Mouse (Mus musculus) lung, embryonic 16.5 days (tissue): ENCODE measurements around the gene Man2a1. TPM values are rescaled to one million over a fixed set of nuclear protein-coding genes. Genes with fewer than 3 reads are reported as not detected.

Source experiments
- ATAC-seq: fragments of 200-750 bp; cut with Nextera tagmentation; 2 replicates; pipeline ENCODE4 v1.8.0; 2017; ENCODE audit warnings: low read depth, mild to moderate bottlenecking, moderate library complexity
- H3K27ac ChIP-seq: fragments of 300-500 bp; sonication (generic); 2 replicates; pipeline ENCODE4 v1.5.1; 2014; ENCODE audit warnings: mild to moderate bottlenecking, control low read depth, low read length
- H3K27me3 ChIP-seq: fragments of 300-500 bp; sonication (generic); 2 replicates; pipeline ENCODE4 v1.6.1; 2014; ENCODE audit warnings: low read depth, low read length, mixed read lengths; ENCODE audit not compliant: control insufficient read depth, insufficient read depth
- H3K36me3 ChIP-seq: fragments of 300-500 bp; sonication (generic); 2 replicates; pipeline ENCODE4 v1.6.1; 2014; ENCODE audit warnings: low read length; ENCODE audit not compliant: control insufficient read depth, insufficient read depth
- H3K4me1 ChIP-seq: fragments of 300-500 bp; sonication (generic); replicated peaks from 2 replicates; pipeline ENCODE4 v1.6.1; 2014; ENCODE audit warnings: low read length, mixed read lengths; ENCODE audit not compliant: control insufficient read depth, insufficient read depth
- H3K4me2 ChIP-seq: fragments of 300-500 bp; sonication (generic); 2 replicates; pipeline ENCODE4 v1.6.1; 2014; ENCODE audit warnings: low read depth, low read length, control low read depth
- H3K4me3 ChIP-seq: fragments of 300-500 bp; sonication (generic); 2 replicates; pipeline ENCODE4 v1.5.1; 2014; ENCODE audit warnings: mild to moderate bottlenecking, low read length, control low read depth
- H3K9ac ChIP-seq: fragments of 300-500 bp; sonication (generic); 2 replicates; pipeline ENCODE4 v1.6.1; 2014; ENCODE audit warnings: low read length, control low read depth
- H3K9me3 ChIP-seq: fragments of 300-500 bp; sonication (generic); 2 replicates; pipeline ENCODE4 v1.6.1; 2016; ENCODE audit warnings: low read length; ENCODE audit not compliant: control insufficient read depth
- WGBS: fragments of 180-500 bp; shearing (Covaris S2); extraction: QIAGEN DNeasy Blood & Tissue Kit; methylation state at CpG from one replicate; pipeline ENCODE4 v1.1.7; 2014; 5-methylcytosine and 5-hydroxymethylcytosine counted together
- polyA plus RNA-seq: library from polyadenylated mRNA; unstranded; fragments of >200 nt; fragmentation: Nextera tagmentation; extraction: Ambion mirVana; gene quantifications from 2 replicates; pipeline ENCODE4 v1.2.1, GENCODE M21; 2015

Man2a1 gene
- polyA plus RNA-seq, 1 experiment from 2014 or later, result 8.8 TPM

DNA sequence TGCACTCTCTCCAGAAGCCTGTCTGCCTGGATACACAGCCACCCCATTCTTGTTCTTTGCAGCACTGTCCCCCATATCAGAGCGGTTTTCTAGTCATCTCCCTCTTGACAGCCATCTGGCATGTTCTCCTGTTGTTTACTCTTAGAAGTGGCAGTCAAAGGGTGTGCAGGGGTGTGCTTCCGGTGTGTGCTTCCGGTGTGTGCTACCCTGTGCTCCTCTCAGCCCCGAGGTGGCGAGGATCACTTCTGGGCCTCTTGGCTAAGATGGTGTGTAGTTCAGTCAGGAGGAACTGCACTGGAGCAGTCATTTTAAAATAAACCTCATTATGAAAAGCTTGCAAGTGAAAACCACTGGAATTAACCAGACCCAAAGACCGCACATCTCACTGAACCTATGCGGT, 125.5 kb downstream of the Man2a1 start:
- H3K9ac ChIP-seq, result no peak overlapping the region
- WGBS, result 53% methylated on average over 7 of the region's 7 CpGs
- H3K4me2 ChIP-seq, result no peak overlapping the region
- H3K36me3 ChIP-seq, result 0 out of 2 replicates have a peak, but pooled peaks cover 2% of the 10 kb centered on the region
- no peak overlapping the region for H3K4me3 ChIP-seq
- no peak overlapping the region for H3K27ac ChIP-seq
- H3K9me3 ChIP-seq, result no peaks in the 10 kb centered on the region
- no peaks in the 10 kb centered on the region; the same call in none of the 2 replicates for H3K4me1 ChIP-seq
- no peaks in the 10 kb centered on the region for H3K27me3 ChIP-seq
- no peak for ATAC-seq

DNA sequence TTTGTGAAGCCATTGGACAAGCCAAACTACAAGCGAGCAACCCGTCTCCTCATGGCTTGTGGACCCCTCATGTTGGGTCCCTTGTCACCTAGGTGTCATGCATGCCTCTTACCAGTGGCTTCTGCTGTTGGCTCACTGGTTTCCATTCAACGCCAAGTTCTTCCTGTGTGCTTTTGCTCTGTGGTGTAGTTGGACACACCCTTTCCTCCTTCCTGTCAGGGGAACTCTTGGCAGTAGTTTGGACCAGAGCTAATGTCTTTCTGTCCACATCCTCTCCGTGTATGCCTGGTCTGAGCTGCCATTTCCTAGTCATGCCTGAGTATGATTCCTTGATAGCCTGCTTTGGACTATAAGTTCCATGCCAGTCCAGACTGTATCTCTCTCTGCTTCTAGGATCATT, 135.0 kb downstream of the Man2a1 start:
- Histone ChIP-seq H3K9ac (no peak overlapping the region), H3K4me2 (no peak overlapping the region), H3K9me3 (no peaks in the 10 kb centered on the region), H3K4me1 (no peaks in the 10 kb centered on the region), H3K36me3 (peaks cover 16% of the 10 kb centered on the region), H3K4me3 (no peak overlapping the region), H3K27ac (no peak overlapping the region), H3K27me3 (no peaks in the 10 kb centered on the region)
- 76% methylated on average over 4 of the region's 4 CpGs for WGBS
- no peak for ATAC-seq

DNA sequence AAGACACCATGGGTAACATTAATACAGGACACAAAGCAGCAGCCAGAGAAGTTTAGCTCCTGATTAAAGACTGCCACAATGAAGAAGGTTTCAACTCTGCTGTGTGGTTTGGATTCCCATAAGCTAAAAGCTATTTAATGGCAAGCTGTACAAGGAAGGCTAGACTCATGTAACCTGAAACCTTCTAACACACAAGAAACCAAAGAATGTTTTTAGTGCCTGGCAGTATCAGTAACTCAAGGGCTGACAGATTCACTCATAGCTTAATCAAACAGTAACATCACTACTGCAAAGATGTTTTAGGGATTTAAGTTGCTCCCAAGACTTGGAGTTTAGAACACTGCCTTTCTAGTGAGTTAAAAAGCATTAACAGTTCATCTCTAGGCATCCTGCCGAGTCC, 137.4 kb downstream of the Man2a1 start:
- H3K27me3 ChIP-seq, result no peaks in the 10 kb centered on the region
- WGBS, result 49% methylated on average over 1 of the region's 1 CpGs
- no peak overlapping the region for H3K4me3 ChIP-seq
- no peaks in the 10 kb centered on the region for H3K4me1 ChIP-seq
- ATAC-seq, result no peak
- no peak overlapping the region for H3K9ac ChIP-seq
- H3K27ac ChIP-seq, result no peak overlapping the region
- H3K4me2 ChIP-seq, result no peak overlapping the region
- H3K9me3 ChIP-seq, result no peaks in the 10 kb centered on the region
- peaks cover 26% of the 10 kb centered on the region for H3K36me3 ChIP-seq

DNA sequence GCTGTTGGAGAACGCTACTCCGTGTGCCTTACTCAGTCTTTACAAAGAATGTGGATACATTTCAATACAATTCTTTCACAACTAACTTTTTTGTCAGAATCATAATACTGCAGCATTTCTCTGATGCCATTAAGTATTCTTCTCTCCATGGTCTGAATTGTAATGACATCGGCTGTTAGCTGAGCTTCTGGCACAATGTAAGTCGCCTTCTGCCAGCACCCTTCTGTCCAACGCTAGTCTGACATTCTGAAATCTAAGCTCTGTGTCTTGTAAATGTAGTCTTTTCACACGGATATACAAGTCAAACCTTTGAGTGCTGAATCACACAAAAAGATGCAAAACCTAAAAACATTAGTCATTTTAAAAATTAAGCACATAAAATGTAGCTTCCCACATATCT, 138.6 kb downstream of the Man2a1 start:
- Histone ChIP-seq H3K27ac (no peak overlapping the region), H3K36me3 (peaks cover 28% of the 10 kb centered on the region), H3K9me3 (no peaks in the 10 kb centered on the region), H3K4me1 (no peaks in the 10 kb centered on the region), H3K9ac (no peak overlapping the region), H3K27me3 (no peaks in the 10 kb centered on the region), H3K4me3 (no peak overlapping the region), H3K4me2 (no peak overlapping the region)
- 85% methylated on average over 6 of the region's 6 CpGs for WGBS
- ATAC-seq, result no peak

DNA sequence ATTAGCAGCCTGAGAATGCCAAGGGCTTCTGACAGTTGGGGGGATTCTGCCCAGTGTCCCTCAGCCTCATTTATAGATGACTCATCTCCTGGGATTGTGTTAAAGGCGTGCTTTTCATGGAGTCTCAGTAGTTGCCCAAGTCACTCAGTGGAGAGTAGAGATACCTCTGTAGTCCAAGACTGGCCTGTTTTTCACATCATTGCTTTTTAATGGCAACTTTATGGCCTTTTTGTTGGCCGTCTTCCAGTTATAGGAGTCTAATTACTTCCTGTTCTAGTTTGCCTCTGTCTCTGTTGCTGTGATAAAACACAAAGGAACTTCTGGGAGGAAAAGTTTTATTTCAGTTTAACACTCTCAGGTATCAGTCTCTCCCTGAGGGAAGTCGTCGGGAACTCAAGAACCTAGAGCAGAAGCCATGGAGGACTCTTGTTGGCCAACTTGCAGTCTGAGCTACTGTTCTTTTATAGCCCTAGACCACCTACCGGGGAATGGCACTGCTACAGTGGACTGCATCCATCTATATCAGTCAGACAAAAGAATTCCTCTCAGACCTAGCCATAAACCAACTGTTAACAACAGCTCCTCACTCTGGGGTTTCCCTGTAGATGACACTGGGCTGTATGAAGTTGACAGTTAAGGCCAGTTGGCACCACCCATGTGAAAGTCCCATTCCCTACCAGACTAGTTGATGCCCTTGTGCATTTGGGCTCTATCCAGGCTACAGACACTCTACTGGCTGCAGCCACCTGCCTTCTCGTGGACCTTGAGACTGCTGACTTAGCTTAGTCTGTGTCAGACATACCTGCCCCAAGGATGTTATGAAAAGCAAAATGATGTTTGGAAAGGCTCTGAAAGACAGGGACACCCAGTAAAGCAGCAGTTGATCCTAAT, 142.4 kb downstream of the Man2a1 start:
- 73% methylated on average over 6 of the region's 6 CpGs for WGBS
- ATAC-seq, result no peak
- Histone ChIP-seq H3K4me2 (no peak overlapping the region), H3K36me3 (peaks cover 33% of the 10 kb centered on the region), H3K9ac (no peak overlapping the region), H3K9me3 (no peaks in the 10 kb centered on the region; the same call in 1 of the 2 replicates), H3K27me3 (no peaks in the 10 kb centered on the region), H3K4me1 (0 out of 2 replicates have a peak, but pooled peaks cover 4% of the 10 kb centered on the region), H3K4me3 (no peak overlapping the region), H3K27ac (no peak overlapping the region)

DNA sequence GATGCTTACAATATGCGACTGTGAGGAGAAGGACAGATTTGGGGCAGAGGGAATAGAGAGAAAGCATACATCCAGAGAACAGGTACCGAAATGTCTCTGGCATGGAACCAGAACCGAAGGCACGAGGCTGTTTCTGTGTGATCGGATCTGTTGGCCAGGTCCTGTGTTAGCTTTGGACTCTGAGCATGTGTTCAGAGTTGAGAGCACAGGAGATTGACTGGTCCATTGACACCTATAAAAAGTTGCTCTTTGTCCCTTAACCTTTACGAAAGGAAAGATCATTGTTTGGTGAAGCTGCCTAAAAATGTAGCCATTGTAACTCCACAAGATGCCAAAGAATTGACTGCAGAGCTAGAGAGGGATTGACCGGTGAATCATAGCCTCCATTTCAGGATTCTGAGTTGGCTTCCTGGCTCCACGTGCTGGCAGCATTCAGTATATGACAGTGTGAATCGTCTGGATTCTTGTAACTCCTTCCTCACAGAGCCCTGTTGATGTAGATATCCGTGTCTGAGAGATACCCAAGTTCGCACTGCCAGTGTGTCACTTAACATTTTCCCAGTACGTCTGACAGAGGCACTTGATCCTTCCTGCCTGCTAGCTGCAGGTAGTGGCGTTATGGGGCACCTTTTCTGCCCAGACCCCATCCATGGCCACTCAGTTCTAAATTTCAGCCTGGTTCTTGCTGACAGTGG, 143.2 kb downstream of the Man2a1 start:
- no peaks in the 10 kb centered on the region; the same call in 1 of the 2 replicates for H3K9me3 ChIP-seq
- no peak for ATAC-seq
- 0 out of 2 replicates have a peak, but pooled peaks cover 4% of the 10 kb centered on the region for H3K4me1 ChIP-seq
- no peak overlapping the region for H3K4me3 ChIP-seq
- H3K27me3 ChIP-seq, result no peaks in the 10 kb centered on the region
- 91% methylated on average over 13 of the region's 13 CpGs for WGBS
- no peak overlapping the region for H3K9ac ChIP-seq
- no peak overlapping the region for H3K4me2 ChIP-seq
- no peak overlapping the region for H3K27ac ChIP-seq
- H3K36me3 ChIP-seq, result peaks cover 29% of the 10 kb centered on the region

DNA sequence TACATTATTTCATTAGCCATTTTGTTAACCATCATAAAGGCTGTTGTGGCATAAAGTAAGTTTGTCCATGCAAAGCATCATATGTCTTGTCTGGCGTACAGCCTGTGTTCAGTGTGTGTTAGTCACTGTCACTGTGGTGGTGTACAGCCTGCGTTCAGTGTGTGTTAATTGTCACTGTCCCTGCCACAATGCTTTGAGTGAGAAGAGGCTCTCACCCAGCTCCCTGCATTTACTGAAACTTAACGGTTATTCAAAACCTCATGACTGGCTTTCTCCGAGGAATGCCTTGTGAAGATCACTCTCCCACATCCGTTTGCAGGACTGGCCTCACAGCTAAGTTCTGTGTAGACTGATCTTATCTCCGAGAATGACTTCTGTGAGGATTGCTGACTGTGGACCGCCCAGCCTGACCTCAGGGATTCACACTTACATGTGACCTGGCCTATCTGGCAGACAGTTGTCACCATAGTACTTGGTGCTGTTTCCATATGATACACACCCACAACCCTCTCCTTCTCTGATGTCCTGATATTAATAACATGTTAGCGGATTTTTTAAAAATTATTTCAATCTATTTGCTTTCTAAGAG, 146.2 kb downstream of the Man2a1 start:
- Histone ChIP-seq H3K9me3 (no peaks in the 10 kb centered on the region; the same call in 1 of the 2 replicates), H3K27me3 (no peaks in the 10 kb centered on the region), H3K4me1 (0 out of 2 replicates have a peak, but pooled peaks cover 4% of the 10 kb centered on the region), H3K27ac (no peak overlapping the region), H3K36me3 (peaks cover 12% of the 10 kb centered on the region), H3K4me3 (no peak overlapping the region), H3K4me2 (no peak overlapping the region), H3K9ac (no peak overlapping the region)
- WGBS, result 75% methylated on average over 8 of the region's 8 CpGs
- no peak for ATAC-seq

DNA sequence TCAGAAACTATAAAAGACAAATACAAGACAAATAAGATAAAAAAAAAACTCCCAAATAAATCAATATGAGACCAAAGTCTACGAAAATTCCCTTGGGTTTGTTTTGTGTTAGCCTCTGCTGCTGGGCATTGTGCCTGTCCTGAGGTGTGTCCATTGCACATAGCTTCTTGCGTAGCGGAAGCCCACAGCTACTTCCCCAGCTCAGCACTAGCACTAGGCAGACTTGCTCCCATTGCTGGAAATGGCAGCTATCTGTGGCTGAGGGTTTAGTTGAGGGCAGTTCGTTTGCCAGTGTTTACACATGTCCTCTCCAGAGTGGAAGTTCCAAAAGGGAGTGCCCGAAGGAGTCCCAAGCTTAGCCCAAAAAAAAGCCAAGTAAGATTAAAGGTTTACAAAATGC, 146.9 kb downstream of the Man2a1 start:
- Histone ChIP-seq H3K9me3 (no peaks in the 10 kb centered on the region; the same call in 1 of the 2 replicates), H3K4me3 (no peak overlapping the region), H3K4me1 (0 out of 2 replicates have a peak, but pooled peaks cover 4% of the 10 kb centered on the region), H3K4me2 (no peak overlapping the region), H3K9ac (no peak overlapping the region), H3K36me3 (peaks cover 12% of the 10 kb centered on the region), H3K27ac (no peak overlapping the region), H3K27me3 (no peaks in the 10 kb centered on the region)
- 62% methylated on average over 5 of the region's 5 CpGs for WGBS
- no peak for ATAC-seq

DNA sequence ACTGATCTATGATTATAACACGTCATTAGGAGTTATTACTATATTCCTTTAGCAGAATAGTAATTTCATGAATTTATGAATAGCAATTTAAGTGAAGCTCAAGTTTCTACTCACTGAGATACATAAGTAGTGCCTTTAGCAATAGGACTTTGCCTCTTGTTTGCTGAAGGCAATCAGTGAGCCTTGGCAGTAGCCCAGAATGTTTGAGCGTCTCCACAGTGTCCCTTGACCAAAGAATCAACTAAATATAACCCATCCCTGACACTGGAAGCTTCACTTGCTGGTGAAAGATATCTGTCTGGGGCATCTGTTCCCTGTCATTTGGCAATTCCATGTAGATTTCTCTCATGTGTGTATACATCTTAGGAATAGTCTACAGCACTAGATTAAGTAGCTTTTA, 147.6 kb downstream of the Man2a1 start:
- Histone ChIP-seq H3K9ac (no peak overlapping the region), H3K27ac (no peak overlapping the region), H3K27me3 (no peaks in the 10 kb centered on the region), H3K4me1 (0 out of 2 replicates have a peak, but pooled peaks cover 4% of the 10 kb centered on the region), H3K4me3 (no peak overlapping the region), H3K9me3 (no peaks in the 10 kb centered on the region; the same call in 1 of the 2 replicates), H3K4me2 (no peak overlapping the region), H3K36me3 (peaks cover 12% of the 10 kb centered on the region)
- WGBS, result 34% methylated on average over 2 of the region's 2 CpGs
- ATAC-seq, result no peak
